Mouse (Mus musculus): Measurements from ENCODE around the gene Hnrnpul2.

DNA sequence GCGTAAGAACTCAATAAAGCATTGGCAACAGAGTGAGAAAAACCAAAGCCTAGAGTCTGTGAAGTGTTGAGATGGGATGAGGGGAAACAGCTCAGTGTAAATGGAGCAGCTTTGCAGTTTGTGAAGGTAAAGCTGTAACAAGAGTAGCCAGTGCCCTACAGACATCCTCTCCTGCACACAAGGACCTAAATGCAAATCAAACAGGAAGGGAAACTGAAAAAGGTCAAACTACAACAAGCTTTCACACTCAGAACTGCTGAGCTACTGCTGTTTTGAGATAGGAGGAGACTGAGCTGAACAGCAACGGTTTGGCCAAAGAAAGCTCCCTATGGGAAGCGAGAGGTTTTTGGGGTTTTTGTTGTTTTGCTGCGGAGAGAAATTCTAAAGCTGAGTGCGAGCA, 13.0 kb upstream of the Hnrnpul2 start:
- TF ChIP-seq CTCF (conservative IDR thresholded peaks at IDR 0.05 in 1 of 2, IDR thresholded peaks at IDR 0.05 in 1 of 2; ENCODE audit: low read depth in 2 of 2, low read length in 2 of 2) (no peak), PAX5 (IDR thresholded peaks at IDR 0.05; ENCODE audit: low read length) (no peak), SIN3A (IDR thresholded peaks at IDR 0.05; ENCODE audit: low read length) (peak; percentile 93)

All from CH12.LX (cell line).